Mouse (Mus musculus) kidney, adult 2 months (tissue): Measurements from ENCODE around the gene Tmco5.

Experiments
- CTCF ChIP-seq: fragments of 200-500 bp; conservative IDR thresholded peaks from 2 replicates; pipeline ENCODE4 v1.5.1; 2011; ENCODE audit warnings: low read depth, mild to moderate bottlenecking, control low read depth, low read length, moderate library complexity, mixed read lengths; ENCODE audit not compliant: insufficient read depth, insufficient read length
- POLR2A ChIP-seq: fragments of 200-500 bp; IDR thresholded peaks from one replicate; pipeline ENCODE4 v1.6.1; 2011; ENCODE audit warnings: low read depth, low read length, control low read depth

- TF ChIP-seq POLR2A (no peak), CTCF (no peak)
Observed at GRCm38 (mm10) chr2:116831863-116832262, 46.6 kb upstream of the Tmco5 start.
